Mouse (Mus musculus) midbrain, embryonic 11.5 days (tissue): Measurements from ENCODE around the gene Suclg1. TPM values are rescaled to one million over a fixed set of nuclear protein-coding genes. Genes with fewer than 3 reads are reported as not detected.

Experiments used
- polyA plus RNA-seq: library from polyadenylated mRNA; unstranded; fragments of >200 nt; fragmentation: Nextera tagmentation; extraction: Ambion mirVana; gene quantifications from 2 replicates; pipeline ENCODE4 v1.2.1, GENCODE M21; 2014

The Suclg1 gene
- polyA plus RNA-seq, 1 experiment from 2014 or later: 175 TPM

Other genes with a start within 250 kb of the Suclg1 start
- 0.04 and 0.05 TPM in 2 replicates for gene Dnah6, start 26.7 kb upstream of the Suclg1 start, polyA plus RNA-seq
- not detected in 2 replicates for gene 4931417E11Rik, start 221.3 kb downstream of the Suclg1 start, polyA plus RNA-seq